Mouse (Mus musculus): ENCODE results near the gene Asic1.

GRCm38 (mm10) chr15:99715982-99716746 lies 46.0 kb downstream of the Asic1 start:
- TF ChIP-seq POLR2AphosphoS5 (IDR thresholded peaks at IDR 0.05; ENCODE audit: borderline replicate concordance, low read depth, low read length) = no peak
- no peak for TF ChIP-seq POLR2A (IDR thresholded peaks at IDR 0.05; ENCODE audit: control insufficient read depth in 1 of 2, insufficient read depth in 1 of 2, low read depth in 1 of 2, low read length in 2 of 2, poor library complexity in 1 of 2)

Data from MEL (cell line).